Comparison of ENCODE assay signal across 11 mouse cellular contexts in genomic region chrX:159828135-159828534, GRCm38 (mm10).
DNase-seq lines count a peak whose midpoint lies in the region.
"Had no signal": no experiment of that assay in that cellular context is flagged by ENCODE, and none has a peak within 500 bp of the region (broad histone marks: within the 10 kb centered on the region; RNA-seq: fewer than 3 reads in every experiment).

No protein-coding gene starts in this region.

- DNase-seq in heart, adult 11 months: peak; percentile 31
- no peak for DNase-seq in heart, adult 18-20 months
- peak; percentile 25 for DNase-seq in left cerebral cortex, postnatal 4 days
- no peak for DNase-seq in left cerebral cortex, postnatal 36 days (ENCODE audit: low spot score in 2 of 2)
- DNase-seq in thymus, postnatal 0 days (ENCODE audit: low spot score): peak; percentile 11
- no peak for DNase-seq in thymus, postnatal 14 days
- DNase-seq in thymus, postnatal 4 days: peak; percentile 14
- no peak for DNase-seq in ovary, adult 18-20 months (ENCODE audit: low spot score)
- DNase-seq: embryo, embryonic 11 days; heart, postnatal 14 days; kidney, postnatal 25 days had no signal

- intact Hi-C loops in left cerebral cortex, postnatal 4 days (cut with DNase I): no loop called here
- intact Hi-C loops in left cerebral cortex, postnatal 36 days (cut with DNase I): no loop called here

Comparison
In these comparisons a context has a peak if more than half of its experiments do, and no peak if none do; other contexts are left out.
1. DNase-seq: peak in heart, adult 11 months (single experiment), left cerebral cortex, postnatal 4 days (single experiment), thymus, postnatal 0 days (single experiment) and thymus, postnatal 4 days (single experiment); none in heart, adult 18-20 months (0 of 2), left cerebral cortex, postnatal 36 days (0 of 2), thymus, postnatal 14 days (single experiment) and ovary, adult 18-20 months (single experiment).